Mouse (Mus musculus) monocyte, adult 5-6 weeks (primary cell): Measurements from ENCODE around the gene Orc1. TPM values are rescaled to one million over a fixed set of nuclear protein-coding genes. Genes with fewer than 3 reads are reported as not detected.

ENCODE experiments used
- ATAC-seq: fragments of 153-309, 156-312 bp; replicated peaks from 2 replicates; pipeline ENCODE4 v1.8.0; 2017; ENCODE audit warnings: mild to moderate bottlenecking; ENCODE audit not compliant: low TSS enrichment, insufficient number of reproducible peaks, severe bottlenecking, poor library complexity, low FRiP score
- total RNA-seq: library from RNA; stranded (forward); fragments of 200-1000, 200-491, 200-594 nt; gene quantifications from 3 replicates; pipeline ENCODE4 v1.2.3, GENCODE M21; 2017

Gene Orc1
- 0.49 TPM in 1 of 3 replicates, not detected in the others for total RNA-seq

DNA sequence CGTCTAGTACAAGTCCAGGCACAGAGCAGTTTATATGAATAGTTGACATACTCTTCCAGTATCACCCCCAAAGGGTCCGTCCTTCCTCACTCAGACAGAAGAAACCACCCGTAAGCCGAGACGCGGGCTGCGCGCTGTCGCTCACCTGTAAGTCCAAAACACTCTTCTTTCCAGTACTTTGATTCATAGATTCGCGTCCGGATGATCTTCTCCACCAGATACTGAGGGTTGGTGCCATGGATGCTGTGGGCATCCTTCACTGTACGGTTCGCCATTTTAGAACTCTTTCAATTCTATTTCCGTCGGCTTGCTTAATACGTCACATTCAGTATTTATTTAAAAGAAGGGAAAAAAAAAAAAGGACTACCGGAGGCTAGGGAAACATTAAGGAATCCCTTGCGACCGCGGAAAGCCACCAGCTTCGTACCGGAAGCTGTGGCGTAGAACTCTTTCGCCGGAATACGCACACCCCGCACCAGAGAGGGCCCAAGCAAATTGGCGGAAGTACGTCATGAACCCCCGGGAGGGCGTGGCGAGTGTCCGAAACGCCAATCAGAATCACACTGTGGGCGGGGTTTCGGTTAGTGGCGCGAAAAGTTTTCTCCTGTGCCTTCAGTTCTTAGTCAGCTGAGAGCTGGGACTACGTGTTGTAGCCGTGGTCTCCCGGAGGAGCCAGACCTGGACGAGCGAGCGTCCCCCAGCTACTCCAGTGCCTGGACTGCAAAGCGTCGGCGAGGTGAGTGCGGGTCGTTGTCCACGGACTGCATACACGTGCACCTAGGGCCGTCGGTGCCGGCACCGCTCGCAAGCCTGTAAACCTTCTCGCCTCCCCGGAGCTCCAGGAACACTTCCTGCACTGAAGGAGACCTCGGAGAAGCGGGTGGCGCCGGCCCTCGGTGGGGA, at the start of gene Orc1, which contains the start of gene Prpf38a:
Gene Orc1, plus strand, starts transcription at position 584 of the 903 bp plus-strand sequence.
Gene Prpf38a, minus strand, starts transcription at position 497 of the 903 bp plus-strand sequence.
- ATAC-seq, result peak; percentile 100

GRCm38 (mm10) chr4:108539701-108540100, 39.5 kb upstream of the Orc1 start:
- no peak for ATAC-seq

GRCm38 (mm10) chr4:108565026-108565425, 14.2 kb upstream of the Orc1 start:
- ATAC-seq, result no peak

GRCm38 (mm10) chr4:108572644-108573043, 6.6 kb upstream of the Orc1 start:
- ATAC-seq, result no peak

- ATAC-seq, result no peak
Observed at GRCm38 (mm10) chr4:108579743-108580411, 654 bp downstream of the Orc1 start.

DNA sequence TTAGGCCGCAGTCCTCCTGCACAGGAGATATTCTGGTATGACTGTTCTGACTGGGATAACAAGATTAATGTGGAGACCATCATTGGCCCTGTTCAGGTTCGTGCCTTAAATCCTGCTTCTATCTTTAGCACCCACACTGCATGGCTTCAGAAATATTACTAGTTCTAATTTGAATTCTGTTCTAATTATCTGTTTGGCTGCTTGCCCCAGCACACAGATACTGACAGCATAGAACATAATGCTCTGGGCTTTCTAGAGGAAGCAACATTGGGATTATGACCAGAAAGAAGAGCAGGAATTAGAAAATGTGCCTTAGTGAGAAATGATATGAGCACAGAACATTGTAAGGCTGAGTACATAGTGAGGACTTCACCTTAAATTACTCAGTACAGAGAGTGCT, 14.2 kb downstream of the Orc1 start:
- ATAC-seq, result no peak

DNA sequence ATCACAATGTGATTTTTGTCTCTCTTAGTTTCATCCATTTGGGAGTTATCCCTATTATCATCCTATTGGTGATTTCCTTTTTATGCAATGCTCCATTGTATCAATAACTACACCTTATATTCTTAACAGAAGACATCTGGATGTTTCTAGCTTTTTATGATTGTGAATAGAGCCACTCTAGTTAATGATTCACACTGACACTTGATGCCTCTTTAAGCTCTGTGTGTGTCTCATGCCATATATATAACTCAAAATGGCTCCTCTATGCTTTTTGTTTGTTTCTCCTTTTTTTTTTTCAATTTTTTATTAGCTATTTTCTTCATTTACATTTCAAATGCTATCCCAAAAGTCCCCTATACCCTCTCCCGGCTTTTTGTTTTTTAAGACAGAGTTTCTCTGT, 16.6 kb downstream of the Orc1 start:
- no peak for ATAC-seq

DNA sequence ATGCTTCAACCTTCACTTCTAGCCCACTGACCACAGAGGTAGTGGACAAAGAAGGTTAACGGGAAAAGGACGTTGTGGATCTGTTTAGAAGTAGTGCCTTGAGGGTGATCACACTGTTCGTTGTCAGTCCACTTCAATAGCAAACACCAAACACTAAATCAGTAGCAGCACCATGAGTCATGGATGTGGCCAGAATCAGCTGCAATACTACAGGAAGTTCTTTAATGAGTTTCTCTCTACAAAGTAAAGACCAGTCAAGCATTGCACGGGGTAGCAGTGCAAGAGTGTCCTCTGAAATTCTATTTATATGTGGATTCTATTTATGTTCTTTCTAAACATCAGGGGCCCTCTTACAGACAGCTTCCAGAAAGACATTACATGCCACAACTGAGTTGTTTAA, 19.1 kb downstream of the Orc1 start:
- no peak for ATAC-seq

GRCm38 (mm10) chr4:108601870-108602269, 22.6 kb downstream of the Orc1 start:
- no peak for ATAC-seq

DNA sequence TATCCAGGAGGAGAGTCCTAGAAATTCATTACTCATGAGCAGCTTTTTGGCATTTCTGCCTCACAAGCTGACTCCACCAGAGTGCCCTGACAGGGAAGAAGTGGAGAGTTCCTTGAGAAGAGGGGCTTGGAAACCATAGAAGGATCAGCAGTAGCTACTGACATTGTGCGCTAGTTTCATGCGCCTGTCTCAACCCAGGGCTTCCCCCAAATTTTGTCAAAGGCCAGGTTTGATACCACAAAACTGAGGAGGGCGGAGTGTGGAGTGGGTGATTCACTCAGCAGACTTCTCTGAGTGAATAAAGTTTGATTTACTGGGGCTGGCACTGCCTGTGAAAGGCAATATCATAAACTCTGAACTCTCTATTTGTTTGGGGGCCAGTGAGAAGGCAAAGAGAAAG, 29.4 kb downstream of the Orc1 start:
- ATAC-seq, result no peak

DNA sequence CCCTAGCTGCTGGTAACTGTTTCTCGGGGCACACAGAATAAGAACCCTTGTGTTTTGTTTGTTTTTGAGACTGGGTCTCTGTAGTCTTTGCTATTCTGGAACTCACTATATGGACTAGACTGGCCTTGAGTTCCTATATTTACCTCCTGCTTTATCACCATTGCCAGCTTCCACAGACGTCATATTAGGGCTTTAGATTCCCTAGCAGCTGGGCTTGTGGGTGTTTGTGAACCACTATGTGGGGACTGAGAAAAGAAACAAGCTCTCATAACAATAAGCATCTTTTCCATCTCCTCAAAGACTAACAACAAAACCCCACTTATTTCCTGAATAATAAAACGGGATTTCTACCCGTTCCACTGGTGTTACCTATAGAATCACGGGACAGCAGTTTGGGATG, 31.7 kb downstream of the Orc1 start:
- no peak for ATAC-seq

GRCm38 (mm10) chr4:108618586-108618985, 39.4 kb downstream of the Orc1 start:
- no peak for ATAC-seq

DNA sequence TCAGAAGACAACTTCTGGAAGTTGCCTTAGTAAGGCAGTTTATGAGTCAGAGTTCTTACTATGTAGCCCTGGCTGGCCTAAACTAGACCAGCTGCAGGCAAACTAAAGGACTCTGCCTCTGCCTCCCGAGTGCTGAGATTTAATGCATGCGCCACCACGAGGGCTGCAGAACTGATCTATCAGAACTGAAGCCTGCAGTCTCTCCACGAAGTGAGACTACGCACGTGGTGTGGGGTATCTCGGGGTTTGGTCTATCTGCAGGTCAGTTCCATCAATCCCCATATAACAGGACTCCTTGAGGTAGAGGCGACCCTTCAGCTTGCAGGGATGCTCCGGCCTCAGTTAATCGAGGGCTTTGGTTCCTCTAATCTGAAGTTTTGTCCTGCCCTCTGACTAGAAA, 39.9 kb downstream of the Orc1 start:
- peak; percentile 7; the same call in 1 of the 2 replicates for ATAC-seq

GRCm38 (mm10) chr4:108619587-108620341, 40.5 kb downstream of the Orc1 start, which contains the start of gene Cc2d1b:
TSS of gene Cc2d1b (plus strand) at chr4:108619940.
- peak; percentile 47 for ATAC-seq

- no peak for ATAC-seq
Observed at GRCm38 (mm10) chr4:108620536-108620935, 41.3 kb downstream of the Orc1 start.

DNA sequence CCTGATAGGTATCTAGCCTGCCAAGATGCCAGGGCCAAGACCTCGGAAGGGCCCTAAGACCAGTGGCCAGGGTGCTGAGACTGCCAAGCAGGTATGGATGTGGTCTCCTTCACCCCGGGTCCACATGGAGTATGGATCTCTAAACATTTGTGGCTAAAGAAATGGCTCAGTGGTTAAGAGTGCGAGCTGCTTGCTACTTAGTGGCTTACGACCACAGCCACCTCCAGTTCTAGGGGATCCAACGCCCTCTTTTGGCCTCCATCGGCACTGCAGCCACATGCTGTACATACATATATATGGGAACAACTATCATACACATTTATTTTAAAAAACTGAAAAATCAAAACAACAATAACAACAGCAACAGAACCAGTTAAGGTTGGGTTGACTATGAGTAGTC, 42.3 kb downstream of the Orc1 start:
- no peak for ATAC-seq

- no peak for ATAC-seq
Observed at GRCm38 (mm10) chr4:108627066-108627465, 47.8 kb downstream of the Orc1 start.

- ATAC-seq, result no peak
Observed at GRCm38 (mm10) chr4:108629363-108629880, 50.2 kb downstream of the Orc1 start.

- no peak for ATAC-seq
Observed at GRCm38 (mm10) chr4:108630096-108630495, 50.9 kb downstream of the Orc1 start.
